Mouse (Mus musculus): Measurements from ENCODE around the gene Nipsnap3b.

DNA sequence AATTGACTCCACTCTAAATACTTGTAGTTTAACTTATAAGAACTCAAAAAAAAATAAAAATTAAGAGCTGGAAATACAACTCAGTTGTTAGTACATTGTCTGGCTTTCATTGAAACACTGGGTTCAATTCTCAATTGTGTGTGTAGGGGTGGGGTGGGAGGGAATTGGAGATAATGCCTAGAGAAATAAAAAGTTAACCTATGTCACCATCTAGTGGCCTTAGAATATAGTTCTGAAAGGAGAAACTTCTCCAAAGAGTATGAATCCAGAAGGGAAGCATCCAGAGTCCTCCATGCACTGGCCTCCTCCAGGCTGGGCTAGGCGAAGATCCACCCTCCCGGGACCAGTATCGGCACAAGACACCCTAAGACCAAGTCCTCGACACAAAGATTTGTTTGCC lies 2.5 kb upstream of the Nipsnap3b start:
- TF ChIP-seq POLR2A (IDR thresholded peaks at IDR 0.05; ENCODE audit: borderline replicate concordance, control insufficient read depth, low read depth, low read length), result no peak
- no peak for TF ChIP-seq CTCF (IDR thresholded peaks at IDR 0.05; ENCODE audit: control insufficient read depth, insufficient read depth, low read length)
